Mouse (Mus musculus): ENCODE data around the gene Qtrt2.

Qtrt2 gene

DNA sequence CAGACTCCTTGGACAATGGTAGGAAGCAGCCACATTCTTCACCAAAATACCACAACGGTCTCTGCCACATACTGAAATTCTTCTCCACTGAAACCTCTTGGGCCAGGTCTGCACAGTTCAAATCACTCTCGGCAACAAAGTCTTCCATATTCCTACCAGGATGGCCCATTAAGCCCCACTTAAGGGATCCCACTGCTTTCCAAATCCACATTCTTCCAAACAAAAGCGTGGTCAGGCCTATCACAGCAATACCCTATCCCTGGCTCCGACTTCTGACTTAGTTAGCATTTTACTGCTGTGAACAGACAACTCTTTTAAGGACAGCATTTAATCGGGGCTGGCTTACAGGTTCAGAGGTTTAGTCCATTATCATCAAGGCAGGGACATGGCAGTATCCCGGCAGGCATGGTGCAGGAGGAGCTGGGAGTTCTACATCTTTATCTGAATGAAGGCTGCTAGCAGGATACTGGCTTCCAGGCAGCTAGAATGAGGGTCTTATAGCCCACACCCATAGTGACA lies at the start of gene Qtrt2:
Qtrt2 (minus strand) TSS at position 469 of the 519 bp plus-strand sequence.
- DNase-seq (ENCODE audit: low read depth, low spot score), result no peak

DNA sequence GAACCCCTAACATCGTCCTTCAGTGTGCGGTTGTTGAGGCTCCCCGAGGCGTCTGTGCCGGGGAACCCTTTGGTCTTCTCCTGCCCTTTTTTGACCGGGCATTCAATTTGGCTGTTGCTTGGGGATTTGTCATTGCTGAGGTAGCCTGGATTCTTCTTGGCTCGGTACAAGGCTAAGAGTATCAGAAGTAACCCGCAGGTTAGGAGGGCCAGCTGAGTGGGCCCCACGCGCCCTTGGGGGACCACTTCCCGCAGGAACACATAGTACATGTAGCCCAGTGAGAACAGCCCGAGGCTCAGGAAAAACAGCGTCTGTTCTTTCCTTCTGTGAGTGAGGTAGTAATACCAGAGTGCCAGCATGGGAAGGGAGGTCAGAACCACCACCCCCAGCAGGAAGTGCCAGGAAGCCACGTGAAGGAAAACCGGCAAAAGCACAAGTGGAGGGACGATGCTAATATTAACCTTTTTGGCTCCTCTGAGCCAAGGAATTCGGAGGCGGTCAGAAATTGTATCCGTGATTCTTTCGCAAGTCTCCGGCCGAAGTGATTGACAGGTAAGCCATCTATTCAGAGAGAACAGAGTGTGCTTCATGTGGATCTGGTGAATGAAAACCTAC lies 47.1 kb upstream of the Qtrt2 start:
- DNase-seq (ENCODE audit: low read depth, low spot score), result peak; percentile 16

DNA sequence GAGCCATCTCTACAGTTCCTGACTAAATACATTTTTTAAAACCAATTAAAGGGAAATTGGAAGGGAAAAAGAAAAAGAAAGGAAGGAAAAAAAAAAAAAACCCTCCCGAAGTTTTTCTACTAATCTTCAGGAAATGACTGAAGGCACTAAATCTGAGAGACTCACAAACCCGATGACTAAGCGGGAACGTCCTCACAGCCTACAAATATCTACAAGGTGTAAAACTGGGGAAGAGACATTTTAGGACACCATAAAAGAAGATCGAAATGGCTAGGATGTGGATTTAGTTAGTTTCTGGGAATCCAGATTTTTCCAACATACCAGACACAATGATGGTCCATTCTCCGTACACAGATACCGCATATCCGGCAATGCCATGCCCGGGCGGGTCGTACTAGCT lies 46.5 kb upstream of the Qtrt2 start:
- no peak for DNase-seq (ENCODE audit: low read depth, low spot score)

DNA sequence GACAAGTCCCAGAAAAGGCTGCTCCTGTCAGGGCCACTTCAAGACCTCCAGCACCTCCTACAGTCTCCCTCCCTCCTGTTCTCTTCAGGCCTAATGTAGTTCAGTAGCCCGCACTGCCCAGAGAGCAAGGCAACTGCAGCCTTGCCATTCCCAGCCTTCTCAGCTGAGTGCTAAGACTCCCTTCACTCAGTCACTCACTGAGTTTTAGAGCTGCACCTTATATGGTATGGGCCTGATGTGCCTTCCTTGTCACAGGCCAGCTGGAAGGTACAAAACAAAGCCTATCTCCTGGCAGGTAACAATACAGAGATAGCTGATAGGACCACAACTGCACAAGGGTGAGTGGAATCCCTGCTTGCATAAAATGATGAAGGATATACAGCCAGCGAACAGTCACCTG lies 45.8 kb upstream of the Qtrt2 start:
- no peak for DNase-seq (ENCODE audit: low read depth, low spot score)

DNA sequence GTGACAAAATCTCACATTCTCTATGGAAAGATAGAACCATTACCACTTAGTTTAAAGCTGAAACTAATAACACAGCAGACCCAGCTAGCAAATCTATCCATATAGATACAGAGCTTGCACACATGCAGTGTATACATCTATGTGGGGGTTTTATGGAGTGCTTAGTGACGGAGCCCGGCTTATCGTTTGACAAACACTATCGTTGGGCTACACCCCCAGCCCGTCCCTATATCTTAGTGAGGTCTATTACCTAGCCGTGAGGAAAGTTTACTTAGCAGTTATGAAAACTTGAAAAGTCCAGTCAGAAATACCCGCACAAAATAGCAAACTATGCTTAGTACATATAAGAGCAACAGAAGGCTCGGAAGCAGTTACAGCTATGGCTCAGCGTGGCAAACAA lies 45.1 kb upstream of the Qtrt2 start:
- DNase-seq (ENCODE audit: low read depth, low spot score), result no peak

DNA sequence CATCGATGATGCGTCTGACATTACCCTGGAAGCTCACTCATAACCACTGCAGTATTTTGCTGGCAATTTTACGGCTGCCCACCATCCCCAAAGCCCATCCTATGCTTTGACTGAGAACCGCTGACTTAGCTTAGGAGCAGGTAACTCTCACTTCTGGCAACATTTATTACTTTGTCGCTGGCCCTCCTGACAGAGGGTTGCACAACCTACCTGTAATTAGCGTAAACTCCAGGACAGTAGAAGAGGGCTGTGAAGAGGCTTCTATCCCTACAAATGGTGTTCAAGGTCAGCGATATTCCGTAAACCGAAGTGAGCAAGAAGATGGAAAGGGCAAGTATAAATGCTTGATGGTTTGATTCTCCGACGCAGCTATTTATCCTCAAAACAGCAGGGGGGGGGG lies 44.6 kb upstream of the Qtrt2 start:
- DNase-seq (ENCODE audit: low read depth, low spot score), result no peak

DNA sequence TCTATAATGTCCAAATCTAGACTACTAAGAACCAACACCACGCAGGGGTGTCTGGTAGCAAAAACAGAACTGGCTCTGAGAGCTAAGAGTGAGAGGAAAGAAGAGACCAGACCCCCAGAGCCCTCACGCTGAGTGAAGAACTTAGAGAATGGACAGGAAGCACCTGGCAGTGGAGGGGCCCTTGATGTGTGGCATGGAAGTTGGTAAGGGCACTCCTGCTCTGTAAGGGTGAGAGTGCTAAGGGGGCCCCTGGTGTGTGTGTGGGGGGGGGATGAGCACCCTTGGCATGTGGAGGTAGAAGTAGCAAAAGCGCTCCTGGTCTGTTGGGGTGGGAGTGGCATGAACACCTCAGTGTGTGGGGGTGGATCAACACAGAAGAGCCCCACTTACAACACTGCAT lies 43.8 kb upstream of the Qtrt2 start:
- no peak for DNase-seq (ENCODE audit: low read depth, low spot score)

DNA sequence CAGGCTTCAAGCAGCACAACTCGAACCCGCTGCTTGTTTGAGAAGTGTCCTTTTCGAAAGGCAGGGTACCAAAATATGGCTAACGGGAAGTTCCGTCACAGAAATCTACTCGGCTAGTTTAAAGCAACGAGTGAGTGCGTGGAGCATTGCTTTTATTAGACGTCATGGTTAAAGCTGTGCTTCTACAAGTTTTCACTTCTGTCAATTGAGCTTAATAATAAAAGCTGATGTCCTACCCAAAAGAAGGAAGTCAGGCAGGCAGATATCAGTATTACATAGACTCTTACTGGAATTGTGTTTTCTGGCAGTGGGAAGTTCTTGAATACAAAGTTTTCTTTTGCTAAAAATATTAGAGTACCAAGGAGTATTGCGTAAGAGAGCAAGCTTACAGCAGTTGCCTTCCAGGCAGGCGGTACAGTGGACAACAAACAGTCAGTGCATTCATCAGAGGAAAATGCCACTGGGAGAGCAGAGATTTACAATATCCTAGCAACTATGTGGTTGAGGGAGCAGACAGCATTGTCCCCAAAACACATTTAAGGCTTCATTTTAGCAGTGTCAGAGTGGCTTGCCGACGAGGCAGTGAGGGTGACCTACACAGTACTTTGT lies 39.3 kb upstream of the Qtrt2 start:
- DNase-seq (ENCODE audit: low read depth, low spot score), result peak; percentile 20

DNA sequence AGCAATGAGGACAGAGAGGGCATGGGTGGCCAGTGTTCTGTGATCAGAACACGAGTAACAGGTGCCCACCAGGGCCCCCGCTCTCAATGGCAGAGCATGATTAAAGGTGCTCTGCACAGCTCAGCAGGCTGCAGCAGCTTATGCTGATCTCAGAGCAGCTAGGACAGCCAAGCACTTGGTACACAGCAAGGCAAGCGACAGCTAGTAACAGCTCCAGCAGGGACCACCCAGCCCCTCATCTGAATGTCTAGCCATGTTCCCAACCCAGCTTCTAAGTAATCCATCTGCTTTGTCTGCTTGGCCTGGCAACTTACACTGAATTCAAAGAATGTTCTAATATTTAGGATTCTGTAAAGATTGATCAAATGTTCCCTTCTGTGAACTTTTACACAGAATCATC lies 37.2 kb upstream of the Qtrt2 start:
- no peak for DNase-seq (ENCODE audit: low read depth, low spot score)

DNA sequence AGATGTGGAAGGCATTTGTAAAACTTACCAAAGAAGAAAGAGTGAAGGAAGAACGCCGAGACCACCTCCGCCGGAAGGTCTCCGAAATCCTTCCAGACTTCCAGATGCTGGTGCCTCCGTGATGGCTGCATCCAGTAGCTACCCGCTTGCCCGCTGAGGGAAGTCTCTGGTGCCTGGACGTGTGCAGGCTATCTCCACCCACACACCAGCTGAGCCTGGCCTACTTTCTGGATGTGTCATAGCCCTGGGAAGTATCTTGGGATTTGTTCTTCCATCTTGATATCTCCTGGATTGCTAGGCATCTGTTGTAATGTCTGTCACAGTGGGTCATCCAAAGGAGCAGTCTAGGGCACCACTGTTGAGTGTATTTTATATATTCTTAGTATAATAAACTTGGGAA lies 36.7 kb upstream of the Qtrt2 start:
- DNase-seq (ENCODE audit: low read depth, low spot score), result no peak

DNA sequence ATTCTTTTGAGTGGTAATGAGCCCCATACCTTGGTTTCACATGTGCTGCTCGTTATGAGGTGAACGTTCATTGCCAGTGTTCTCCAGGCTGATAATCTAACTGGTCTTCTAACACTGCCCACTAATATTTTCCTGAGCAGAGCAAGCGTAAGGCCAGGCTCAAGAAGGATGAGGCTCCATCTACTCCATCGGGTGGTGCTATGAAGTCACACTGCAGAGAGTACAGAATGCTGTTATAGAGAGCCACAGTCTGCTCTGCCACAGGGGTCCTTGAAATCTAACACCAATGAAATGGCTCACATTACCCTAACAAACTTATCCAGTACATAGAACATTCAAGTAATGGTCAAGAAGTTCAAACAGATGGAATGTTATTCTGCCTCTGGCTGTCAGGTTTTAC lies 31.4 kb upstream of the Qtrt2 start:
- no peak for DNase-seq (ENCODE audit: low read depth, low spot score)

DNA sequence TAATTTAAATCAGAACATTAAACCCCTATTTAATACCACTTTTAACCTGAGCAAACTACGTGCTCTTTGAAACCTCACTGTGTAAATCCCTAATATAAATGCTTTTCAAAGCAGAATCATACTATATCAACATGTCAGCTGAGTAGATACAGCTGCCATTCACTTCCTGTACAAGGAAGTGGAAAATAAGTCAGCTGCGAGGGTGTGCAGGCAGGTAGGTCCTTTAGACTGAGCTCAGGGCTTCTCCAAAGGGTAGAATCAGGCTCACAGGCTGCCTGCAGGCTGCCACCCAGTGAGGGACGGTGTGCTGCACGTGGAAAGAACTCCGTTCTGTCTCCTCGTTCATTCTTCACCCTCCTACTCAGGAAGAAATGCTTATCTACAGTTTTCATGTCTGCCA lies 28.3 kb upstream of the Qtrt2 start:
- DNase-seq (ENCODE audit: low read depth, low spot score), result no peak

DNA sequence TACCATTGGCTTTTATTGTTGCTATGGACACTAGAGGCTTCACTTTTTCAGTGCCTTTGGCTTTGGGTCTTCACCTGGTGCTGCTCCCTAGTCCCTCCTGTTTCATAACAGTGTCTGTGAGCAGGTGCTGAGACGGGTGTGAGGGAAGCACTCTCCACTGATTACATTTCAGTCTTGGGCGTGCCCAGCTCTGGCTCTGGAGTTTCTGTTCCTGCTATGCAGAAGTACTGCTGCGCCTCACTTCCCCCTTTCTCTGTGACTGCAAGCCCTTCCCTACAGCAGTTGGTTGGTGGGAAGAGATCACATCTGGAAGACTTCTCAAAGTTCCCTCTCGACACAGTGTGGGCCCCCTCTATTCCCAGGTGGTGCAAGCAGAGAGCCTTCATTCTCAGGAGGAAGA lies 25.0 kb upstream of the Qtrt2 start:
- peak; percentile 29 for DNase-seq (ENCODE audit: low read depth, low spot score)

DNA sequence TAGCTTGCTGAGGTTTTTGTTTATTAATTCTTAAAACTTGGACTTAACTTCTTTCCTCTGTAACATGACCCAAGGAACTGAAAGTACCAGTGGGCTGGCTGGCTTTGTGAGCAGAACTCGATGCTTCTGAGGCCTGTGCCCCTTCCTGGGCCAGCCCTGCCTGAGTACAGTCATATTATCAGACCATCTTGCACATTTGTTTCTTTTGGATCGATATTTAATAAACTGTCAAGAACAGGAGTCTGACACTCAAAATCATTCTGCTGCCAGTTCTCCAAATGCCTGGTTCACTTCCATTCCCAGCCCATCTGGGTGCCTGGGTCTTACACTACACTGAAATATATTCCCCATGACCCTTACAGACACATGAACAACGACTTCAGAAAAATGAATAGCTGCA lies 19.3 kb upstream of the Qtrt2 start:
- no peak for DNase-seq (ENCODE audit: low read depth, low spot score)

DNA sequence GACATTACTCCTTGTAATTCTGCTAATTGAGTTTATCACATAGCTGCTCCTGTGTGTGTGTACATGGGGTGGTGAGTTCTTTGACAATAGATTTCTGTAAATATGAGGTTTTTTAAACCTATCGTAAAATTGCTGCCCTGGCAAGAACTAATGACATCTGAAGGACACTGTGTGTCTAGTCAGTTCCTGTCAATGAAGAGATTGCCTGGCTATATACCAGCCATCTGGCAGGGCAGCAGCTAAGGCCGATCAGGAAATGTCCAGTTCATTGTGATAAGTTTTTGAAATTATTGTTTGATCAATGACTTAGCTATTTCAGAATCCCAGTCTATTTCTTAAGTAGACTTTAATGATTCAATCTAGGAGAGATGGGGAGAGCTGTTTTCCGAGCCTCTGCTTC lies 18.7 kb upstream of the Qtrt2 start:
- DNase-seq (ENCODE audit: low read depth, low spot score), result no peak

DNA sequence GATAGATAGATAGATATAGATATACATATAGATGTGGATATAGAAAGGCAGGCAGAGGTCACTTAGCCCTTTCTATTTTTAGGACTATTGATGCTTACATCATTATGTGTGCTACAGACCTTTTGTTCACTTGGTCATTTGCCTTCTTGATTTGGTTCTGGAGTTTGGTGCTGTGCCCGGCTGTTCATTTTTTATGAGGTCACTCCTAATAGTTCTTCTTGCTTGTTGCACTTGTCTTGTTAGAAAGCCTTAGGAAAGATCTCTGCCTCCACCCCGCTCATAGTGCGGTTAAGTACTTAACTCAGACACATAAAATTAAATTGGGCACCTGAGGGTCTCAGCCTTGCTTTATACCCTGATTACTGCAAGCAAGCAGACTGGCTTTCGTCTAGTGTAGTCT lies 14.2 kb upstream of the Qtrt2 start:
- no peak for DNase-seq (ENCODE audit: low read depth, low spot score)

DNA sequence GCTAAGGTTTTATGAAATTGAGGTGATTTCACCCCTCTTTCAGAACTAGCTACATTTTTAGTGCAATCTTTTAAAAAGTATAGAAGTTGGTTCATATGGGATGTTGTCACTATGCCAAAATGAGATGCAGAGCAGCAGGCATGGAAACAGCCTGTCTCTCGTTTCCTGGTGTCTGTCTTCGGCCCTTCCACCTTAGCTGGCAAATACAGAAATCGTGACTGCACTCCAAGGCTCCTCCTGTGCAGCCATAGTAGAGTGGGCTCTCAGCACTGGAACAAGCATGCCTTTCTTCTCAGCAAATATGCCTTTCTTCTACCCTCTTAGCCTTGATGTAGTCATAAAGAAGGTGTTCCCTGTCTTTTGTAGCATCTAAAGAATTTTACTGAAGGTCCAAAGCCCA lies 9.3 kb upstream of the Qtrt2 start:
- no peak for DNase-seq (ENCODE audit: low read depth, low spot score)

DNA sequence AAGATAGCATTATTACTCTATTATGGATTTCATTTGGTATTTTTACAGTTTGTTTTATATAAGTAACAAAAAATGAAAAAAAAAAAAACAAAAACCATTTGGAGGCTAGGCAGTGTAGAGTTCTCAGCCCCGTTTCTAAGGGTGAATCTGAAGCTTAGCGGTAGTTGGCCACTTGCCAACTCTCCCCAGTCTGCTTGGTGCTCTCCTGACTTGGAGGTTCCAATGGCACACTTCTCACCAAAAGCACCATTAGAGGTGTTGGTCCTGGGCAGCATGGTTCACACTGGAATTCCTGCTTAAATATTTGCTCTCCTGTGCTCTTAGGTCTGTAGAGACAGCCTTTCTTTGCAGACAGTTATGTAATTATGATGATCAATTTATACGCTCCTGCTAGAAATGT lies 8.8 kb upstream of the Qtrt2 start:
- DNase-seq (ENCODE audit: low read depth, low spot score), result no peak

DNA sequence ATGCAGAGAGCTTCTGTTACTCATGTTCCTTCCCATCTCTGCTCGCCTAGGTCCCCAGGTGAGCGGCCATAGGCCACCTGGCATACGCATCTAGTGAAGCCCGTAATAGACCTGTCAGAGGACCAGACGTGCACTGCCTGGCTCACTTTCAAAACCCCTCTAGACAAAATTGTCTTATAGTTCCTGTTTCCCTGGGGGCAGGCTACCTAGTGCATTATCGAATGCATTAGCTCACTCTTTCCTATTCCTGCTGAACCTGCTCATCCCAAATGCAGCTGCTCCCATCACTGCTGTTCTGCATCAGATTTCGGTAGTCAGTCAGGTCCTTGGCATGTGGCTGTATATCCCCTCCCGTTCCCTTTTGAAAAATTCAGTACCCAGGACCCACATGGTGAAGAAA lies 8.2 kb upstream of the Qtrt2 start:
- no peak for DNase-seq (ENCODE audit: low read depth, low spot score)

DNA sequence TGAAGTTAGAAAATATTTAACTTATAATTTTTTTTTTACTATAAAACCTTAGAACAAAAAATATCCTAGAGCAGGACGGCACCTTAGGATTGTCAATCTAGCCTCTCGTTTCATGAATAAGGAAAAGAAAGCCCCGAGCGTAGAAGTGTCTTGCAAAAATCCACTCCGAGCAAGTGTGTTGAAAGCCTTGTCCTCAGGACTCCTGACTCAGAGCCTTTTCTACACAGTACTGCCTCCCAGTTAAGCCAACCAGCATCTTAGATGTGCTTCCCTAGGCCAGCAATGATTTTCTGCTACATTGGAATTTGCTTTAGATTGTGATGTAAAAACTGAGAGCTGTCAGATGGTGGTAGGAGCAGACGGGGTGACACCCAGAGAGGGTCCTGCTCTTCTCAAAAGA lies 6.4 kb upstream of the Qtrt2 start:
- no peak for DNase-seq (ENCODE audit: low read depth, low spot score)

DNA sequence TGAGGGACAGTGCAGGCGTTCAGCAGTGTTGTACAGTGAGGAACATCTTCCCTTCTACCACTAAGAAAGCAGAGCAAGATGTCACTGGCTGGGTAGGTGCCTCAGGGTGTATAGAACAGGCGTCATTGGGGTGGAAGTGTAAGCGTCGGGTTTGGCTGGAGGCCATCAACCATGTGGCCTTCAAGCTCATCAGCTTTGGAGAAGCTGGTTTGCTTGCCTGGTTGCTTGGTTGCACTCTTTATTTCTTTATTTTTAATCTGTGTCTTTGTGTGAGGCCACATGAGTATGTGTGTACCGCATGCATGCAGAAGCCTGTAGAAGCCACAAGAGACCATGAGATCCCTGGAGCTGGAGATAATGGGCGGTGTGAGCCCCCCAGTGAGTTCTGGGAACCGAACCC lies 5.7 kb upstream of the Qtrt2 start:
- no peak for DNase-seq (ENCODE audit: low read depth, low spot score)

DNA sequence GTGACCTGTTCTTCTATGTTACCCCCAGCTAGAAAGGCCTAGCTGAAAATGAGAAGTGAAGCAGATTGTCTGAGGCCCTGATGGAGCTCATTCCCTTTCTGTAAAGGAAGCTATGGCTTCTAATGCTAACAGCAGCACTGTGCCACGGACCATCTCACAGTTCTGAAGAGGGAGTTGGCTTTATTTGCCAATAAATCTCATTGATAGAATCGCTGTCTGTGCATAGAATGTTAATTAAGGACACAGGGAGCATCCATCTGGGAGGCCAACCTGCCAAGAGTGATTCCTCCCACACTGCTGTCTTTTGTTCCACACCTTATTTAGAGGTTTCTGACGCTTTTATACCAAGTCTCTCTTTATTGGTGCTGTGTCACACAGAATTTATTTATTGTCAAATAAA lies 4.9 kb upstream of the Qtrt2 start:
- DNase-seq (ENCODE audit: low read depth, low spot score), result no peak

DNA sequence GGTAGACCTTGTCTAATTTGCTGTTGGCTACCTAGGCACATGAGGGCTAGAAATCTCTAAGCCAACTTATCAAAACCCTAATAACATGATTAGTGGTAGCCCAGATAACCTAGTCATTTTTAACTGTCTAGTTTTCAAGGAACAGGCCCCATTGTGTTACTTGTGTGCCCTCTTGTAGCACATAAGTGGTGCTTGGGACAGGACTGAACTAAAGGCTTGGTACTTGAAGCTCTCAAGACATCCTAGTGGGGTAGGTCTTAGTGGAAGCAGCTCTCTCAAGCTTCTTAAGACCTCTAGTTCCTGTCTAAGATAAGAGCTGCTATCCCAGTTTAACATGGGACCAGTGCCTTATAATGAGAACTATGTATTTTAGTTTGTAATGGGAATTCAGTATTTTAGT lies 4.0 kb upstream of the Qtrt2 start:
- no peak for DNase-seq (ENCODE audit: low read depth, low spot score)

DNA sequence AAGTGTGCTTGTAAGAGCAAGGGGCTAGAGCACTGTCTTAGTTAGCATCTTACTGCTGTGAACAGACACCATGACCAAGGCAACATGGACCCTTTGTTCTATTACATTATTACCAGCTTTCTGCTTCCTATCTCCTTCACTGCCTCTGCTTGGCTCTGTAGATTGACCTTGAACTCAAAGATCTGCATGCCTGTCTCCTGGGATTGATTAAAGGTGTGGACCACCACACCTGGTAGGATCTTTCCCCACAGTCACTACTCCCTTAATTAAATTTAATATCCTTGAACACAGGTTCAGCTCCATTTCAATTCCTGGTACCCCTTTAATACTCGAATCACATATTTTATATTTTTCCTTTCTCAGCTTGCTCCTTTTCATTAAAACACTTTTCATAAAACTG lies 763 bp downstream of the Qtrt2 start:
- DNase-seq (ENCODE audit: low read depth, low spot score), result no peak

Data from skeletal muscle tissue, adult 2 months (tissue).